Mouse (Mus musculus): ENCODE results near the gene Vmn1r192.
"Not testable (repeated sequence)": the region's sequence is repeated elsewhere in the genome, so short reads cannot be mapped to it uniquely, and the experiment has no call there.

Vmn1r192 gene

DNA sequence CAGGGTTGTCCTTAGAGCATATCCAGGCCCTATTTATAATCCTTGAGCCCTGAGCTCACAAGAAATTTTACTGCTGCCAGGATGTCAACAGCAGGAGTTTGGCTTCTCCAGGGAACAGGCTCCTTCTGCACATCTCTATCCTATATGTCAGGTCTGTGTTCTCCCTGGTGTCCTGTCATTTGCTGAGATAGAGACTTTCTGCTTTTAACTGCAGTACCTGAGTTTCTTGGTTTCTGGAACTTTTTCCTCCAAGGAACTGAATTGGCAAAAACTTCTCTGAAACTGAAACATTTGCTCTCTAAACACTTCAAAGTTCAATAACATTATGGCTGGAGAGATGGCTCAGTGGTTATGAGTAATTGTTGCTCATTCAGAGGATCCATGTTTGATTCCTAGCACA lies at the start of gene Vmn1r192:
Gene Vmn1r192, minus strand, starts transcription at position 101 of the 400 bp plus-strand sequence.
- DNase-seq (ENCODE audit: low spot score) = no peak

GRCm38 (mm10) chr13:22223060-22223459 lies 32.1 kb upstream of the Vmn1r192 start, which contains the start of gene Vmn1r193:
Gene Vmn1r193 (minus strand): TSS chr13:22223160.
- DNase-seq (ENCODE audit: low spot score) = not testable (repeated sequence)

GRCm38 (mm10) chr13:22192756-22193155 lies 1.8 kb upstream of the Vmn1r192 start:
- DNase-seq (ENCODE audit: low spot score) = not testable (repeated sequence)

GRCm38 (mm10) chr13:22190385-22190784 lies 556 bp downstream of the Vmn1r192 start:
- no peak for DNase-seq (ENCODE audit: low spot score)

DNA sequence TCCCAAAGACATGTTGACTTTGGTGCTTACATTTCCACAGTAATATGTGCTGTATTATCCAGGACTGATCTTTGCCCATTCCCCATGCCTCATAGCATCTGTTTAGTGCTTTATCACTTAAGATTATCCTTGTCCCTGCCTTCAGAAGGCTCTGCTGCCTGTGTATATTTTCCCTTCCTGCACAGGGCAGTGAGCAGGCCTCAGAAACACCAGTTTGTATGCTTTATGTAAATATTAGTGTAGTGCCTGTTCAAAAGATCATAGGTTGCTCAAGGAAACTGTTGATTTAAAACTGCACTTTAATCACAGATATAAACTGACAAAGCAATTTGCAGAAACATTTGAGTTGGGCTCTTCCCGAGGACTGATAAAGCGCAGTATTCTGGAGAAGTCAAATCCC lies 1.6 kb downstream of the Vmn1r192 start:
- no peak for DNase-seq (ENCODE audit: low spot score)

DNA sequence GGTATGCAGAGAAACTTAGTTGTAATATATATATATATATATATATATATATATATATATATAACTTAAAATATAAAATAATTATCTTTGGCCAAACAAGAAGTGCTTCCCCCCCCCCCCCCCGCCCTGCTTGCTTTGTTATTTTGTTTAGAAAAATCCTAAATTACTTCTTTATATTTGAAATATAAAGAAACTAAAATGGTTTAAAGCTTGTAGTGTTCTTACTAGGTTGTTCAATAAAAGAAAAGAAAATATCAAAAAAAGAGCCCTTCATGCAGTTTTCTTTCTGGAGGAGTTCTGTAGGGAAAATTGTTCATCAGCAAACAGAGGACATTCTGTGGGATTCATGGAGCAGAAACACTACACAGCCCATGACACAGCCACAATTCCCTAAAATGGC lies 7.1 kb downstream of the Vmn1r192 start, which contains the start of gene Vmn1r191:
Gene Vmn1r191, minus strand, starts transcription at position 101 of the 400 bp plus-strand sequence.
- DNase-seq (ENCODE audit: low spot score) = no peak

GRCm38 (mm10) chr13:22168416-22168815 lies 22.5 kb downstream of the Vmn1r192 start:
- DNase-seq (ENCODE audit: low spot score) = no peak

GRCm38 (mm10) chr13:22136495-22137293 lies 54.2 kb downstream of the Vmn1r192 start:
- DNase-seq (ENCODE audit: low spot score) = not testable (repeated sequence)

Data from retina, embryonic 14.5 days (tissue).